Mouse (Mus musculus): ENCODE measurements around the gene Rp2. TPM values are rescaled to one million over a fixed set of nuclear protein-coding genes. Genes with fewer than 3 reads are reported as not detected.
A peak's percentile ranks its signal among the peaks of the same experiment; 100 is the strongest.

Gene Rp2
- polyA plus RNA-seq, 1 experiment from 2014 or later: 18.5 TPM

DNA sequence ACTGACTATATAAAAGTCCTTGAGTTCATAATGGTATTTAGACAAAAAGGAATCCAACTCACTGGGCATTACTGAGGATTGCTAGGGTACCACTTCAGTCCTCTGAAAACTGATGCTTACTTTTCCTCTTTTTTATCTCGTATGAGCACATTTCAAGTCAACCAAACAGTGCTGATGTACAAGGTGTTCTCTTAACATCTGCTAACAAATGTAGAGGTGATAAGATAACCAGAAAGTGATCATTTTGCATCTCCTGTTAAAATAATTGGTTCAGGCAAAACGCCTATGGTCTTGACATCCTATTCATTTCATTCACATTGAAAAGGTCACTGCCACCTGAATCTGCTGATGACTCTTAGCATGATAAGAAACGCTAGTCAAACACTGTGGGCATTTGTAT is 28.7 kb downstream of the Rp2 start:
- no peak overlapping the region for H3K27ac ChIP-seq
- no peaks in the 10 kb centered on the region for H3K9me3 ChIP-seq (replicated peaks)
- H3K27me3 ChIP-seq (ENCODE audit: low read depth, poor library complexity, severe bottlenecking): no peaks in the 10 kb centered on the region
- H3K4me3 ChIP-seq: no peak overlapping the region
- no peaks in the 10 kb centered on the region for H3K4me1 ChIP-seq
- no peaks in the 10 kb centered on the region for H3K36me3 ChIP-seq
- whole genome bisulfite sequencing: 76% methylated on average over 3 of the region's 3 CpGs
- no peak for DNase-seq (ENCODE audit: low spot score)

DNA sequence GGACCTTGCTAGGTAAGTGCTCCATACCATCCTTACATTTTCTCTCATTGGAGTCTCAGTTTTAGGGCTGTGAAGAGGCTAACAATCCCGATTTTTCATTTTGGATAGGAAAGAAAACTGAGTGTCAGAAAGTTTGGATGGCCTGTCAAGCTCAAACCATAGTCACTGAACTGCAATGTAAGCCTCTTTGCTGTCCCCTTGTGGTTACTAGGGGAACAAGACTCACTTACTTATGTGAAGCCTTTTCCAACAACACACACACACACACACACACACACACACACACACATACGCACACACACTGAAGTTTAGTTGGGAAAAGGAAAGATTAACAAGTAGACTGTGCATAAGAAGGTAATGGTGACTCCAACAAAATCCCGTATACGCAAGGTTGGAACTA is 39.8 kb downstream of the Rp2 start:
- H3K4me1 ChIP-seq: no peaks in the 10 kb centered on the region
- H3K9me3 ChIP-seq (replicated peaks): no peaks in the 10 kb centered on the region
- no peak for DNase-seq (ENCODE audit: low spot score)
- H3K4me3 ChIP-seq: no peak overlapping the region
- WGBS: 90% methylated on average over 4 of the region's 4 CpGs
- no peaks in the 10 kb centered on the region for H3K36me3 ChIP-seq
- no peaks in the 10 kb centered on the region for H3K27me3 ChIP-seq (ENCODE audit: low read depth, poor library complexity, severe bottlenecking)
- no peak overlapping the region for H3K27ac ChIP-seq

- Histone ChIP-seq H3K9me3 (replicated peaks) (no peaks in the 10 kb centered on the region), H3K36me3 (no peaks in the 10 kb centered on the region), H3K27me3 (ENCODE audit: low read depth, poor library complexity, severe bottlenecking) (no peaks in the 10 kb centered on the region), H3K27ac (no peak overlapping the region), H3K4me3 (no peak overlapping the region), H3K4me1 (no peaks in the 10 kb centered on the region)
- no peak for DNase-seq (ENCODE audit: low spot score)
- WGBS: 96% methylated on average over 2 of the region's 2 CpGs
Observed at GRCm38 (mm10) chrX:20406909-20407308, 42.6 kb downstream of the Rp2 start.

DNA sequence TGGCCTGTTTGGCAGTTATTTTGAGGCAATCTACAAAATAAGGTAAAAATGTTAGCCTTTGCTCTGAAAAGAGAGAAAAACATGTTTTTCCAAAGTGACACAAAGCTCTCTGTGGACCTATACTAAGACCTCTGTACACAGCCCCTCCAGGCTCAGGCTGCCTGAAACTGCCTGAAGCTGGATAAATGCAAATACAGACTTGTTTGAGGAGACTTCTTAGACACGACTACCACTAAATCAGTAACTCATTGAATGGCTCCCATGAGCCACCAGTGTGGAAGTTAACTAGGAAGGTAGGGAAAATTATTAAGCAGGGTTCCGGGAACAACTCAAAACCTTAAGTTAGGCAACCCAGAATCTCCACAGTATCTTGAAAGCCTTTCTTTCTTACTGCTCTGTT is 43.4 kb downstream of the Rp2 start:
- Histone ChIP-seq H3K27ac (no peak overlapping the region), H3K27me3 (ENCODE audit: low read depth, poor library complexity, severe bottlenecking) (no peaks in the 10 kb centered on the region), H3K4me1 (no peaks in the 10 kb centered on the region), H3K36me3 (no peaks in the 10 kb centered on the region), H3K9me3 (replicated peaks) (no peaks in the 10 kb centered on the region), H3K4me3 (no peak overlapping the region)
- 86% methylated on average over 2 of the region's 2 CpGs for WGBS
- no peak for DNase-seq (ENCODE audit: low spot score)

GRCm38 (mm10) chrX:20411382-20411781 is 47.1 kb downstream of the Rp2 start:
- Histone ChIP-seq H3K27me3 (ENCODE audit: low read depth, poor library complexity, severe bottlenecking) (no peaks in the 10 kb centered on the region), H3K4me1 (no peaks in the 10 kb centered on the region), H3K36me3 (no peaks in the 10 kb centered on the region), H3K4me3 (no peak overlapping the region), H3K9me3 (replicated peaks) (no peaks in the 10 kb centered on the region), H3K27ac (no peak overlapping the region)
- 94% methylated on average over 4 of the region's 4 CpGs for WGBS
- no peak for DNase-seq (ENCODE audit: low spot score)

DNA sequence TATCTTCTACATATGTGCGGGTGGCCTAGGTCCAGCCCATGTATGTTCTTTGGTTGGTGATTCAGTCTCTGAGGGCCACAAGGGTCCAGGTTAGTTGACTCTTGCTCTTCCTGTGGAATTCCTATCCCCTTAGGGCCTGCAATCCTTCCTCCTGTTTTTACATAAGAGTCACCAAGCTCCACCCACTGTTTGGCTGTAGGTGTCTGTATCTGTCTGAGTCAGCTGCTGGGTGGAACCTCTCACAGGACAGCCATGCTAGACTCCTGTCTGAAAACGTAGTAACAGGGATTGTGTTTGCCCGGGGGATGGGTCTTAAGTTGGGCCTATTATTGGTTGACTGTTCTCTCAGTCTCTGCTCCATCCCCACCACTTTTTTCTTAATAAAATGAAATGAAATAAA is 47.9 kb downstream of the Rp2 start:
- WGBS: 82% methylated on average over 3 of the region's 3 CpGs
- no peaks in the 10 kb centered on the region for H3K9me3 ChIP-seq (replicated peaks)
- H3K27ac ChIP-seq: no peak overlapping the region
- no peaks in the 10 kb centered on the region for H3K4me1 ChIP-seq
- no peak for DNase-seq (ENCODE audit: low spot score)
- no peaks in the 10 kb centered on the region for H3K36me3 ChIP-seq
- no peak overlapping the region for H3K4me3 ChIP-seq
- no peaks in the 10 kb centered on the region for H3K27me3 ChIP-seq (ENCODE audit: low read depth, poor library complexity, severe bottlenecking)

DNA sequence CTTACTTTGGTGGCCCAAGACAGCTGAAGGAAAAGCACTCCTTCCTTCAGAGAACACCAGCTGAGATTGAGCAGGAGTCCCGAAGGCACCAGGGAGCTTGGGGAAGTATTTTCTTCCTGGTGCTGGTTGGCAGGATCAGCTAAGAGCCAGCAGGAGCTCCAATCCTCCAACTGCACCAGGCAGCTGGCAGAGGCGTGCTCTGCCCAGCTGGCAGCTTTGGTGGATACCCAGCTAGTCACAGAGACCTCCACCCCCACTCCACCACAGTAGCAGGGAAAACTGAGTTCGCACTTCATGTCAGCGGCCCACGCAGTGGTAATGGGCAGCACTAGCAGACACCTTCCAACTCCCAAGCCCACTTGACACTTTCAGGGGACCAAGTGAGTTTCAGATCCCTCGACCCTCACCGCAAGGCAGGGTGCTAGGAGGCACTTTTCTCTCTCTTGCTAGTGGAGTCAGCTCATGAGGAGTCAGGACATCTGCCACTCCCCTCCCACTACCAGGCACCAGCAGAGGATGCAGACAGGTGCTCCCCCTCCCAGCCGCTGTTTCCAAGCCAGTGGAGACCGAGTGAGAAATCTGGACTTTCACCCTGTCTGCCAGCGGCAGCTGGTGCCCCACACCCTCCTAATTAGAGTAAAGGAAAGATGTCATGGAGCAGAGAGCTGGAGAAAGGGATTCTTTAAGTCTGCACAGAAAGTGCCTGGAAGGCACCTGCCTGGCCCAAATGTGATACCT is 50.8 kb downstream of the Rp2 start:
- 59% methylated on average over 10 of the region's 10 CpGs for WGBS
- Histone ChIP-seq H3K36me3 (no peaks in the 10 kb centered on the region), H3K9me3 (replicated peaks) (no peaks in the 10 kb centered on the region), H3K27me3 (ENCODE audit: low read depth, poor library complexity, severe bottlenecking) (no peaks in the 10 kb centered on the region), H3K27ac (no peak overlapping the region), H3K4me1 (no peaks in the 10 kb centered on the region), H3K4me3 (no peak overlapping the region)
- no peak for DNase-seq (ENCODE audit: low spot score)

- no peak overlapping the region for H3K27ac ChIP-seq
- DNase-seq (ENCODE audit: low spot score): no peak
- no peaks in the 10 kb centered on the region for H3K4me1 ChIP-seq
- H3K4me3 ChIP-seq: no peak overlapping the region
- H3K27me3 ChIP-seq (ENCODE audit: low read depth, poor library complexity, severe bottlenecking): no peaks in the 10 kb centered on the region
- WGBS: 93% methylated on average over 2 of the region's 2 CpGs
- no peaks in the 10 kb centered on the region for H3K9me3 ChIP-seq (replicated peaks)
- H3K36me3 ChIP-seq: no peaks in the 10 kb centered on the region
Observed at GRCm38 (mm10) chrX:20418461-20418860, 54.2 kb downstream of the Rp2 start.

GRCm38 (mm10) chrX:20419536-20419935 is 55.3 kb downstream of the Rp2 start:
- no peaks in the 10 kb centered on the region for H3K9me3 ChIP-seq (replicated peaks)
- H3K27me3 ChIP-seq (ENCODE audit: low read depth, poor library complexity, severe bottlenecking): no peaks in the 10 kb centered on the region
- no peak overlapping the region for H3K4me3 ChIP-seq
- 92% methylated on average over 4 of the region's 4 CpGs for WGBS
- H3K27ac ChIP-seq: no peak overlapping the region
- no peaks in the 10 kb centered on the region for H3K4me1 ChIP-seq
- no peaks in the 10 kb centered on the region for H3K36me3 ChIP-seq
- no peak for DNase-seq (ENCODE audit: low spot score)

- Histone ChIP-seq H3K27me3 (ENCODE audit: low read depth, poor library complexity, severe bottlenecking) (no peaks in the 10 kb centered on the region), H3K9me3 (replicated peaks) (no peaks in the 10 kb centered on the region), H3K4me1 (no peaks in the 10 kb centered on the region), H3K36me3 (peaks cover 5% of the 10 kb centered on the region; the same call in 1 of the 2 replicates), H3K27ac (peak within 1 kb of the TSS; percentile 91), H3K4me3 (peak within 1 kb of the TSS; percentile 69)
- 5% methylated on average over 34 of the region's 67 CpGs for WGBS
- peak; percentile 79 for DNase-seq (ENCODE audit: low spot score)
Observed at GRCm38 (mm10) chrX:20425140-20425838, 61.0 kb downstream of the Rp2 start, which contains the start of gene Jade3. Gene Jade3, plus strand, starts transcription at chrX:20425688.

DNA sequence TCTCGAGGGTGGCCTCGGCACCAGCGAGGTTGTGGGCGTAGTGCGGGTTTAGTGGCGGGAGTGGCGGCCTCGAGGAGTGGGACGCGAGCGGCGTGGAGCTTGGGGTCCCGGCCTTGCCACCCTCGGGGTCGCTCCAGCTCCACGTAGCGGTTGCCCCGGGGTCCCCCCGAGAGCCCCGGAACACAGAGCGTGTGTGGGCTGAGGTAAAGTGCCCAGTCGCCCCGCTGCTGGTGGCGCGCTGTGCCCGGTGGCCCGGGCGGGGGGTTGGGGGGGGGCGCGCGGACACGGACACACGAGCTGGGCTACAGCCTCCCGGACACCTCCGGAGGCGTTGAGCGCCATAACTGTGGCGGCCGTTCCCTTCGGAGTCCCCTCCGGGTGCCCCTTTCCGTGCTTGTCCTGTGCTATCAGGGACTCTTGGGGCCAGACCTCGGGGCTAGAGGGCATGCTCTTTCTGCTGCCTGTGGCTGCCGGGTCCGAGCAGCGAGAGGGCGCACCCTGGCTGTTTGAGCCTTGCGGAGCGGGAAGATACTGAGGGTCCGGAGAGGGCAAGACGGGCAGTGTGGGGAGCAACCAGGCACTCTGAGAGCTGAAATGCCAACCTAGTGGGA is 61.7 kb downstream of the Rp2 start:
- peak overlapping the region; percentile 91 for H3K27ac ChIP-seq
- H3K27me3 ChIP-seq (ENCODE audit: low read depth, poor library complexity, severe bottlenecking): no peaks in the 10 kb centered on the region
- peak; percentile 49 for DNase-seq (ENCODE audit: low spot score)
- peaks cover 7% of the 10 kb centered on the region; the same call in 1 of the 2 replicates for H3K36me3 ChIP-seq
- H3K9me3 ChIP-seq (replicated peaks): no peaks in the 10 kb centered on the region
- 9% methylated on average over 45 of the region's 51 CpGs for WGBS
- peak overlapping the region; percentile 69 for H3K4me3 ChIP-seq
- H3K4me1 ChIP-seq: no peaks in the 10 kb centered on the region
